Mouse (Mus musculus) CH12.LX (cell line): ENCODE results near the gene Rnf115.

Experiments used
- CTCF ChIP-seq, 2 experiments: IDR thresholded peaks in 1 of 2; conservative IDR thresholded peaks in 1 of 2; 2 replicates each; pipeline ENCODE4 v1.5.1; 2011 to 2012; ENCODE audit warnings: low read depth in 2 of 2, low read length in 2 of 2, improper control_type of control experiment in 1 of 2, inconsistent platforms in 1 of 2, mild to moderate bottlenecking in 1 of 2, moderate library complexity in 1 of 2
- EP300 ChIP-seq: IDR thresholded peaks from 2 replicates; pipeline ENCODE4 v1.6.1; 2011; ENCODE audit warnings: low read length, improper control_type of control experiment
- GABPA ChIP-seq: IDR thresholded peaks from 2 replicates; pipeline ENCODE4 v1.6.1; 2012; ENCODE audit warnings: low read depth, low read length, improper control_type of control experiment, inconsistent platforms; ENCODE audit not compliant: insufficient replicate concordance
- JUND ChIP-seq: conservative IDR thresholded peaks from 2 replicates; pipeline ENCODE4 v1.6.1; 2011; ENCODE audit warnings: low read depth, low read length, improper control_type of control experiment
- MAFK ChIP-seq: IDR thresholded peaks from 2 replicates; pipeline ENCODE4 v1.6.1; 2011; ENCODE audit warnings: low read length, improper control_type of control experiment; ENCODE audit not compliant: insufficient replicate concordance
- MEF2A ChIP-seq: IDR thresholded peaks from 2 replicates; pipeline ENCODE4 v1.6.1; 2014; ENCODE audit warnings: low read depth, mild to moderate bottlenecking, inconsistent platforms, low read length, improper control_type of control experiment, borderline replicate concordance
- POLR2A ChIP-seq: IDR thresholded peaks from 2 replicates; pipeline ENCODE4 v1.6.1; 2011; ENCODE audit warnings: low read depth, mild to moderate bottlenecking, improper control_type of control experiment, low read length
- POLR2AphosphoS2 ChIP-seq: IDR thresholded peaks from 2 replicates; pipeline ENCODE4 v1.6.1; 2011; ENCODE audit warnings: low read depth, low read length, improper control_type of control experiment
- USF1 ChIP-seq: IDR thresholded peaks from 2 replicates; pipeline ENCODE4 v1.6.1; 2014; ENCODE audit warnings: low read depth, mild to moderate bottlenecking, inconsistent platforms, low read length, improper control_type of control experiment
- USF2 ChIP-seq: conservative IDR thresholded peaks from 2 replicates; pipeline ENCODE4 v1.6.1; 2011; ENCODE audit warnings: low read depth, low read length, improper control_type of control experiment
- ZNF384 ChIP-seq: IDR thresholded peaks from 2 replicates; pipeline ENCODE4 v1.6.1; 2012; ENCODE audit warnings: low read depth, low read length, improper control_type of control experiment, inconsistent platforms

DNA sequence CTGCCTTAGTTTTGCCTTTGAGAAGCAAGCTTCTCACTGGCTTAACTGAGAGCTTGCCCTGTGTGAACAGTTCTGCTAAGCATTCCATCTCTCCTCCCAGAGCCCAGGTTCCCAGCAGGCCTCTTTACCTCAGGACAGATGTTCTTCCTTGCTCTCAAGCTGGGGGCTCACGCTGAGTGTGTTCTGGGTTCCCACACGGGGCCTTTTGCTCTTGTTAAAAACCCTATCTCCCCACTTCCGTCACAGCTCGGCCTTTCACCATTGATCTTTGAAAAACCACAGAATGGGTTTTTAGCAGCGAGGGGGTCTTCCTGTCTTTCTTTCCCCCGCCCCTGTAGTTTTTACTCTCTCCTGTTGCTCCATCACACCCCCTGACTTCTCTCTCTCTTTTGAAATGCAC is 86.9 kb downstream of the Rnf115 start:
- no peak for TF ChIP-seq MAFK
- no peak for TF ChIP-seq ZNF384
- TF ChIP-seq CTCF (conservative IDR thresholded peaks at IDR 0.05 in 1 of 2, IDR thresholded peaks at IDR 0.05 in 1 of 2; ENCODE audit: low read depth in 2 of 2, low read length in 2 of 2) = no peak
- no peak for TF ChIP-seq USF1
- no peak for TF ChIP-seq MEF2A
- TF ChIP-seq POLR2A = no peak
- no peak for TF ChIP-seq EP300
- no peak for TF ChIP-seq POLR2AphosphoS2
- TF ChIP-seq JUND = no peak
- no peak for TF ChIP-seq USF2
- no peak for TF ChIP-seq GABPA
